ENCODE assay signal across 8 mouse cellular contexts in the genomic region with DNA sequence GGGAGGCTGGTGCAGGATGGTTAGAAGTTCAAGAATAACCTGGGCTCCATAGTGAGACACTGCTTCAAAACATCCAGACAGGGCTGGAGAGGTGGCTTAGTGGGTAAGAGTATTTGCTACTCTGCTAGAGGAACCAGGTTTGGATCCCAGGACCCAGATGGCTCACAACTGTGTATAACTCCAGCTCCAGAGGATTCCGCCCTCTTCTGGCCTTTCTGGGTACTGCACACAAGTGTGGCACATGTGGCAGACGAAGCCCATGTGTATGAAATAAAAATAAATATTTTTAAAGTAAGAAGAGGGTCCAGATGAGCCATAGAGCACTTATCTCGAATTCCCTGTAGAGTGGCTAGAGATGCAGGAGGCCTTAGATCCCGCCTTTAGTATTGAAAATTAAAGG. TPM values are rescaled to one million over a fixed set of nuclear protein-coding genes. Genes with fewer than 3 reads are reported as not detected.
DNase-seq lines count a peak whose midpoint lies in the region; ATAC-seq and TF ChIP-seq lines count a peak whose summit lies in the region.

No protein-coding gene starts in this region.

- TF ChIP-seq CTCF in lung, embryonic 14.5 days (IDR thresholded peaks at IDR 0.05; ENCODE audit: low read depth), result peak; percentile 50
- peak; percentile 55 for TF ChIP-seq CTCF in stomach, postnatal 0 days (IDR thresholded peaks at IDR 0.05; ENCODE audit: low read depth)

- H3K4me1 ChIP-seq in forebrain, embryonic 11.5 days (replicated peaks; ENCODE audit: control insufficient read depth, insufficient read depth, low read length), result no peaks in the 10 kb centered on the region
- H3K4me1 ChIP-seq in forebrain, embryonic 12.5 days, result no peaks in the 10 kb centered on the region
- no peaks in the 10 kb centered on the region for H3K4me1 ChIP-seq in lung, embryonic 14.5 days (ENCODE audit: insufficient read depth)
- no peaks in the 10 kb centered on the region for H3K4me1 ChIP-seq in stomach, postnatal 0 days (replicated peaks; ENCODE audit: control insufficient read depth, insufficient read depth)
- no peaks in the 10 kb centered on the region for H3K4me1 ChIP-seq in midbrain, embryonic 14.5 days (ENCODE audit: control insufficient read depth, insufficient read depth, low read length)
- no peaks in the 10 kb centered on the region for H3K4me1 ChIP-seq in midbrain, embryonic 15.5 days

- whole genome bisulfite sequencing in forebrain, embryonic 11.5 days, result 70% methylated on average over 4 of the region's 4 CpGs
- 69% methylated on average over 4 of the region's 4 CpGs for WGBS in forebrain, embryonic 12.5 days
- 56% methylated on average over 4 of the region's 4 CpGs for WGBS in lung, embryonic 14.5 days
- WGBS in stomach, postnatal 0 days, result 70% methylated on average over 4 of the region's 4 CpGs
- 76% methylated on average over 4 of the region's 4 CpGs for WGBS in midbrain, embryonic 14.5 days
- 79% methylated on average over 4 of the region's 4 CpGs for WGBS in midbrain, embryonic 15.5 days

- H3K4me3 ChIP-seq in forebrain, embryonic 11.5 days (ENCODE audit: low read depth, low read length), result no peak overlapping the region
- H3K4me3 ChIP-seq in forebrain, embryonic 12.5 days (replicated peaks), result no peak overlapping the region
- H3K4me3 ChIP-seq in lung, embryonic 14.5 days (ENCODE audit: low read depth, low read length), result no peak overlapping the region
- H3K4me3 ChIP-seq in stomach, postnatal 0 days (ENCODE audit: low read depth, low read length), result no peak overlapping the region
- no peak overlapping the region for H3K4me3 ChIP-seq in midbrain, embryonic 14.5 days (replicated peaks; ENCODE audit: low read depth, low read length)
- no peak overlapping the region for H3K4me3 ChIP-seq in midbrain, embryonic 15.5 days

- no peaks in the 10 kb centered on the region for H3K9me3 ChIP-seq in forebrain, embryonic 11.5 days (ENCODE audit: control insufficient read depth, low read length)
- H3K9me3 ChIP-seq in forebrain, embryonic 12.5 days, result no peaks in the 10 kb centered on the region
- no peaks in the 10 kb centered on the region for H3K9me3 ChIP-seq in lung, embryonic 14.5 days (ENCODE audit: low read depth, low read length)
- no peaks in the 10 kb centered on the region for H3K9me3 ChIP-seq in stomach, postnatal 0 days (ENCODE audit: control insufficient read depth, low read length)
- no peaks in the 10 kb centered on the region for H3K9me3 ChIP-seq in midbrain, embryonic 14.5 days (ENCODE audit: control insufficient read depth, low read length)
- H3K9me3 ChIP-seq in midbrain, embryonic 15.5 days, result no peaks in the 10 kb centered on the region

- no peaks in the 10 kb centered on the region for H3K27me3 ChIP-seq in forebrain, embryonic 11.5 days (ENCODE audit: control insufficient read depth, insufficient read depth, low read length)
- H3K27me3 ChIP-seq in forebrain, embryonic 12.5 days, result no peaks in the 10 kb centered on the region
- no peaks in the 10 kb centered on the region for H3K27me3 ChIP-seq in lung, embryonic 14.5 days (ENCODE audit: insufficient read depth, low read length)
- no peaks in the 10 kb centered on the region for H3K27me3 ChIP-seq in stomach, postnatal 0 days (ENCODE audit: control insufficient read depth, insufficient read depth, low read length)
- H3K27me3 ChIP-seq in midbrain, embryonic 14.5 days (ENCODE audit: control insufficient read depth, insufficient read depth, low read length), result no peaks in the 10 kb centered on the region
- no peaks in the 10 kb centered on the region for H3K27me3 ChIP-seq in midbrain, embryonic 15.5 days (replicated peaks)

- no peak for TF ChIP-seq EP300 in stomach, postnatal 0 days (optimal IDR thresholded peaks at IDR 0.05)

- peak; percentile 51 for DNase-seq in forebrain, embryonic 11.5 days (ENCODE audit: low spot score)
- peak; percentile 13 for DNase-seq in lung, embryonic 14.5 days
- DNase-seq in lung, postnatal 25 days (ENCODE audit: low spot score), result no peak
- DNase-seq in c-Kit-positive CD71-negative TER-119-negative erythroid progenitor cells, embryonic 14.5 days (ENCODE audit: low read depth), result peak; percentile 6
- no peak for DNase-seq in stomach, postnatal 0 days (ENCODE audit: low spot score)
- DNase-seq in midbrain, embryonic 14.5 days, result no peak

- ATAC-seq in forebrain, embryonic 11.5 days (replicated peaks; ENCODE audit: low FRiP score), result no peak
- ATAC-seq in forebrain, embryonic 12.5 days (ENCODE audit: low FRiP score), result no peak
- no peak for ATAC-seq in lung, embryonic 14.5 days (ENCODE audit: insufficient read depth)
- no peak for ATAC-seq in stomach, postnatal 0 days (ENCODE audit: low FRiP score, low TSS enrichment)
- ATAC-seq in midbrain, embryonic 14.5 days (ENCODE audit: low FRiP score, low TSS enrichment), result no peak
- no peak for ATAC-seq in midbrain, embryonic 15.5 days (replicated peaks)

- H3K27ac ChIP-seq in forebrain, embryonic 11.5 days (ENCODE audit: low read depth, low read length), result no peak overlapping the region
- no peak overlapping the region for H3K27ac ChIP-seq in forebrain, embryonic 12.5 days
- no peak overlapping the region for H3K27ac ChIP-seq in lung, embryonic 14.5 days (ENCODE audit: low read depth)
- no peak overlapping the region for H3K27ac ChIP-seq in stomach, postnatal 0 days (replicated peaks)
- no peak overlapping the region for H3K27ac ChIP-seq in midbrain, embryonic 14.5 days (replicated peaks; ENCODE audit: low read depth, low read length)
- no peak overlapping the region for H3K27ac ChIP-seq in midbrain, embryonic 15.5 days

- H3K36me3 ChIP-seq in forebrain, embryonic 11.5 days (ENCODE audit: control insufficient read depth, insufficient read depth, low read length), result no peaks in the 10 kb centered on the region
- no peaks in the 10 kb centered on the region for H3K36me3 ChIP-seq in forebrain, embryonic 12.5 days (replicated peaks)
- no peaks in the 10 kb centered on the region for H3K36me3 ChIP-seq in lung, embryonic 14.5 days (ENCODE audit: insufficient read depth)
- H3K36me3 ChIP-seq in stomach, postnatal 0 days (ENCODE audit: control insufficient read depth, insufficient read depth, low read length), result no peaks in the 10 kb centered on the region
- H3K36me3 ChIP-seq in midbrain, embryonic 14.5 days (ENCODE audit: control insufficient read depth, insufficient read depth, low read length), result no peaks in the 10 kb centered on the region
- no peaks in the 10 kb centered on the region for H3K36me3 ChIP-seq in midbrain, embryonic 15.5 days (replicated peaks)

- no peak overlapping the region for H3K9ac ChIP-seq in forebrain, embryonic 11.5 days (ENCODE audit: low read length)
- no peak overlapping the region for H3K9ac ChIP-seq in forebrain, embryonic 12.5 days
- H3K9ac ChIP-seq in lung, embryonic 14.5 days, result no peak overlapping the region
- no peak overlapping the region for H3K9ac ChIP-seq in stomach, postnatal 0 days (ENCODE audit: low read length)
- H3K9ac ChIP-seq in midbrain, embryonic 14.5 days (replicated peaks; ENCODE audit: low read length), result no peak overlapping the region
- H3K9ac ChIP-seq in midbrain, embryonic 15.5 days, result no peak overlapping the region

- H3K4me2 ChIP-seq in forebrain, embryonic 11.5 days (ENCODE audit: low read depth, low read length, severe bottlenecking), result no peak overlapping the region
- no peak overlapping the region for H3K4me2 ChIP-seq in forebrain, embryonic 12.5 days
- H3K4me2 ChIP-seq in lung, embryonic 14.5 days, result no peak overlapping the region
- no peak overlapping the region for H3K4me2 ChIP-seq in stomach, postnatal 0 days (replicated peaks; ENCODE audit: low read depth)
- H3K4me2 ChIP-seq in midbrain, embryonic 14.5 days (ENCODE audit: low read length), result no peak overlapping the region
- H3K4me2 ChIP-seq in midbrain, embryonic 15.5 days, result no peak overlapping the region

RNA-seq across cellular contexts. Expression of a gene that starts 40.8 kb away (rescaled TPM):
- polyA plus RNA-seq in forebrain, embryonic 11.5 days (2014; fragmentation: Nextera tagmentation; extraction: Ambion mirVana), result 12.2 and 15.9 TPM in 2 replicates
- polyA plus RNA-seq in forebrain, embryonic 12.5 days (2016; fragmentation: Nextera tagmentation; extraction: Ambion mirVana), result 12.3 and 14.6 TPM in 2 replicates
- 20.2 and 20.4 TPM in 2 replicates for polyA plus RNA-seq in lung, embryonic 14.5 days (2014; fragmentation: Nextera tagmentation; extraction: Ambion mirVana)
- 9.7 TPM in 2 replicates for polyA plus RNA-seq in stomach, postnatal 0 days (2015; fragmentation: Nextera tagmentation; extraction: Ambion mirVana)
- polyA plus RNA-seq in midbrain, embryonic 14.5 days (2014; fragmentation: Nextera tagmentation; extraction: Ambion mirVana), result 16.1 and 17.6 TPM in 2 replicates
- 19.0 and 22.4 TPM in 2 replicates for polyA plus RNA-seq in midbrain, embryonic 15.5 days (2015; fragmentation: Nextera tagmentation; extraction: Ambion mirVana)

Comparison
In these comparisons a context has a peak if more than half of its experiments do, and no peak if none do; other contexts are left out.
1. DNase-seq: peak in forebrain, embryonic 11.5 days (single experiment), lung, embryonic 14.5 days (single experiment) and c-Kit-positive CD71-negative TER-119-negative erythroid progenitor cells, embryonic 14.5 days (single experiment); none in lung, postnatal 25 days (single experiment), stomach, postnatal 0 days (single experiment) and midbrain, embryonic 14.5 days (single experiment).